Mouse (Mus musculus) layer of hippocampus, postnatal 25 days (tissue): Measurements from ENCODE around the gene Pkd1l1. TPM values are rescaled to one million over a fixed set of nuclear protein-coding genes. Genes with fewer than 3 reads are reported as not detected.

ENCODE experiments used
- total RNA-seq, 2 experiments: library from RNA; stranded (reverse); gene quantifications; 2 replicates each; pipeline ENCODE4 v1.2.3; 2021

Pkd1l1 gene
- total RNA-seq, 2 experiments from 2014 or later: not detected

Other genes starting within 250 kb of the Pkd1l1 start
- gene Hus1, start 37.9 kb upstream of the Pkd1l1 start, total RNA-seq: 10 to 100 TPM; 13.0 to 14.3 TPM
- 1 to 10 TPM; 1.2 to 1.3 TPM for gene Gm11992, start 75.3 kb upstream of the Pkd1l1 start, total RNA-seq
- under 1 TPM; 0.31 to 0.54 TPM for gene Sun3, start 75.7 kb upstream of the Pkd1l1 start, total RNA-seq
- gene Upp1, start 144.8 kb upstream of the Pkd1l1 start, total RNA-seq: 1 to 10 TPM; 2.5 to 4.6 TPM
- under 1 TPM; 0.02 TPM for gene Abca13, start 218.7 kb upstream of the Pkd1l1 start, total RNA-seq